Mouse (Mus musculus): ENCODE measurements around the gene Lrrc75b. TPM values are rescaled to one million over a fixed set of nuclear protein-coding genes. Genes with fewer than 3 reads are reported as not detected.
"Not testable (repeated sequence)": the region's sequence is repeated elsewhere in the genome, so short reads cannot be mapped to it uniquely, and the experiment has no call there.

The Lrrc75b gene
- polyA plus RNA-seq, 1 experiment from 2014 or later = 1.0 TPM

DNA sequence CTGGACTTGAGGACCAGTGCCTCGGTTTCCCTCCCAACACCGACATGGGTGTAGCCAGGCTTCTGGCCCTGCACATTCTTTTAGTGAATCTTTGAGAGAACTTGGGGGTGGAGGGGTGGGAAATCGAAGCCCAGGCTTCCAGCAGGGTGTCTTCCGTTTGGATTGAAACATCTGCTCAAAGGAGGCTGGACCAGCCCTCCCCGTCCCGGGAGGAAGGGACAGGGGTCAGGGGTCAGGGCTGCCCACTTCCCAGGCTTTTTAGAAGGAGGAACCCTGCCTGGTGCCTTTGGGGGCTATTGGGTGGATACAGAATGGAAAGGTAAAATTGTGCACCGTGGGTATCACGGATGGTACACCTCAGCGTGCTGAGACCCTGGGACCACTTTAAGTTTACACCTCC is 11.8 kb upstream of the Lrrc75b start:
- H3K4me1 ChIP-seq (ENCODE audit: control insufficient read depth, insufficient read depth, low read length) = peaks cover 8% of the 10 kb centered on the region
- H3K4me3 ChIP-seq (ENCODE audit: low read depth, low read length) = no peak overlapping the region
- H3K27me3 ChIP-seq (ENCODE audit: control insufficient read depth, insufficient read depth, low read length) = 0 out of 2 replicates have a peak, but pooled peaks cover 2% of the 10 kb centered on the region
- no peak overlapping the region for H3K4me2 ChIP-seq
- H3K9me3 ChIP-seq (replicated peaks; ENCODE audit: control insufficient read depth, low read length) = no peaks in the 10 kb centered on the region
- no peak for ATAC-seq (replicated peaks; ENCODE audit: insufficient number of reproducible peaks, low FRiP score, low TSS enrichment)
- H3K27ac ChIP-seq (ENCODE audit: low read depth, low read length) = no peak overlapping the region
- no peaks in the 10 kb centered on the region for H3K36me3 ChIP-seq (ENCODE audit: control insufficient read depth, insufficient read depth, low read length)
- 53% methylated on average over 9 of the region's 9 CpGs for WGBS (ENCODE audit: insufficient replicate concordance)
- H3K9ac ChIP-seq (ENCODE audit: low read depth, low read length) = no peak overlapping the region

DNA sequence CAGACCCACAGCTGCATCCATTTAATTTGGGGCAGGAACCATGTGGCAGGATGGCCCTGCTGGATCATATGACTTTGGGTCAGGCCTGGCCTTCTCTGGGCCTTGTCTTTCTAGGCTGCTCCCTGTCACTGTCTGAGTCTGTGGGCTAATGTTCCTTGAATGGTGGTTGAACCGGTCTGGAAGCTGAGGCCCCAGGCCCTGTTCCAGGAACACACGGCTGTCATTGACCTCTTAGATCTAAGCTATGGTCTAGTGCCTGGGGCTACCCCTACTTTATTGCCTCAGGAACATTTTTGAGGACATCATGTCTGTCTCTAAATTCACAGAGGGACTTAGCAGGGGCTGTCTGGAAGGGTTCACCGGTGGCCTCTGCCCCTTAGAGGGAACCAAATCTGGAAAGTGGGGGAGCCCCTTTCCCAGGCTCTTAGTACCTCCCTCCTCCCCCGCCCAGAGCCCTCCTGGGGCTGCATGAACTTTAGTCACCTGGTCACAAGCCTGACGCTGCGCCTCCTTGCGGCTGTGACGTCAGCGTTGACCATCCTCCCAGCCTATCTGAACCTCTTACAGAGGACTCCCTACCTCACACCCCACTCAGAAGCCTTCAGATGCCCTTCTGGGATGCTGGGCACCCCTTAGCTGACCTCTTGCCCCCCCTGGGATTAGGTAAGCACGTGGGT is 11.0 kb upstream of the Lrrc75b start:
- no peaks in the 10 kb centered on the region for H3K9me3 ChIP-seq (replicated peaks; ENCODE audit: control insufficient read depth, low read length)
- peaks cover 8% of the 10 kb centered on the region for H3K4me1 ChIP-seq (ENCODE audit: control insufficient read depth, insufficient read depth, low read length)
- no peak overlapping the region for H3K27ac ChIP-seq (ENCODE audit: low read depth, low read length)
- H3K36me3 ChIP-seq (ENCODE audit: control insufficient read depth, insufficient read depth, low read length) = no peaks in the 10 kb centered on the region
- H3K27me3 ChIP-seq (ENCODE audit: control insufficient read depth, insufficient read depth, low read length) = 0 out of 2 replicates have a peak, but pooled peaks cover 2% of the 10 kb centered on the region
- H3K9ac ChIP-seq (ENCODE audit: low read depth, low read length) = no peak overlapping the region
- WGBS (ENCODE audit: insufficient replicate concordance) = 24% methylated on average over 10 of the region's 10 CpGs
- H3K4me3 ChIP-seq (ENCODE audit: low read depth, low read length) = no peak overlapping the region
- no peak for ATAC-seq (replicated peaks; ENCODE audit: insufficient number of reproducible peaks, low FRiP score, low TSS enrichment)
- no peak overlapping the region for H3K4me2 ChIP-seq

DNA sequence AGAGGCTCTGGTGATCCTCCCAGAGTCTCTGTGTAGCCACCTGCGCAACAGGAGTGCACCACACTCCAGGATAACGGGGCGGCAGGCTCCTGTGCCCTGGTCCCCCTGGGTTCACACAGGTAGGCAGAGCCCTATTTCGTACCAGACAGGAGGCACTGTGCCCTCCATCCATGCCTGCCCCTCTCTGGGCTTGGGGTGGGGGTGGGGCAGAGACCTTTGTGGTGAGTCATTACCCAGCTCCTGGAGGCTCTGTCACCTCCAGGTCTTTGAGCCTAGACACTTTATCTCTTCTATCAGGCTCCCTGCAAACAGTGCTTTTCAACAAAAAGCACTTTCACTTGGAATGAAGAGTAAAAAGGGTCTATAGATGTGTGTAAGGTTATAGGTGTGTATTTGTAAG is 8.7 kb upstream of the Lrrc75b start:
- H3K27ac ChIP-seq (ENCODE audit: low read depth, low read length) = no peak overlapping the region
- H3K36me3 ChIP-seq (ENCODE audit: control insufficient read depth, insufficient read depth, low read length) = no peaks in the 10 kb centered on the region
- peaks cover 8% of the 10 kb centered on the region for H3K4me1 ChIP-seq (ENCODE audit: control insufficient read depth, insufficient read depth, low read length)
- H3K9ac ChIP-seq (ENCODE audit: low read depth, low read length) = no peak overlapping the region; the same call in 1 of the 2 replicates
- 0 out of 2 replicates have a peak, but pooled peaks cover 2% of the 10 kb centered on the region for H3K27me3 ChIP-seq (ENCODE audit: control insufficient read depth, insufficient read depth, low read length)
- 12% methylated on average over 4 of the region's 4 CpGs for WGBS (ENCODE audit: insufficient replicate concordance)
- H3K4me3 ChIP-seq (ENCODE audit: low read depth, low read length) = no peak overlapping the region
- no peak for ATAC-seq (replicated peaks; ENCODE audit: insufficient number of reproducible peaks, low FRiP score, low TSS enrichment)
- no peaks in the 10 kb centered on the region for H3K9me3 ChIP-seq (replicated peaks; ENCODE audit: control insufficient read depth, low read length)
- peak overlapping the region; percentile 37 for H3K4me2 ChIP-seq

DNA sequence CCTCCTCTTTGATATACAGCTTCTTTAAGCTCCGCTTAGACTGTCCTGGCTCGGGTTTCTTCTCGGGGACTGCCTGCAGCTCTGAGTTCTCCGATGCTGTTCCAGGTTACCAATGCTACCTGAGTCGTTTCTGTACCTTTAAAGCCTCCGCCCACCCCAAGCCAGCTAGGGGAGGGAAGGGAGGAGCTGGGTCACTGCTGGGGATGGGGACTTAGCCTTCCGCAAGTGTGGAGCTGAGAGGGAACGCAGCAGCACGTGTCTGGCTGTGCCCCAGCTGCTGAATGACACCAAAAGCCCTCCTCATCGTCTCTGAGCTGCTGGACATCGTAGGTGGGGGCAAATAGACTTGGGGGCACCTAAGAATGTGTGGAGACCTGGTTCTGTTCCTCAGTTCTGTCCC is 8.3 kb upstream of the Lrrc75b start:
- Histone ChIP-seq H3K27me3 (ENCODE audit: control insufficient read depth, insufficient read depth, low read length) (0 out of 2 replicates have a peak, but pooled peaks cover 2% of the 10 kb centered on the region), H3K36me3 (ENCODE audit: control insufficient read depth, insufficient read depth, low read length) (no peaks in the 10 kb centered on the region), H3K27ac (ENCODE audit: low read depth, low read length) (no peak overlapping the region), H3K4me2 (peak overlapping the region; percentile 37), H3K9ac (ENCODE audit: low read depth, low read length) (peak overlapping the region; percentile 43; the same call in 1 of the 2 replicates), H3K4me3 (ENCODE audit: low read depth, low read length) (no peak overlapping the region), H3K4me1 (ENCODE audit: control insufficient read depth, insufficient read depth, low read length) (peaks cover 8% of the 10 kb centered on the region), H3K9me3 (replicated peaks; ENCODE audit: control insufficient read depth, low read length) (no peaks in the 10 kb centered on the region)
- WGBS (ENCODE audit: insufficient replicate concordance) = 6% methylated on average over 11 of the region's 11 CpGs
- ATAC-seq (replicated peaks; ENCODE audit: insufficient number of reproducible peaks, low FRiP score, low TSS enrichment) = no peak

DNA sequence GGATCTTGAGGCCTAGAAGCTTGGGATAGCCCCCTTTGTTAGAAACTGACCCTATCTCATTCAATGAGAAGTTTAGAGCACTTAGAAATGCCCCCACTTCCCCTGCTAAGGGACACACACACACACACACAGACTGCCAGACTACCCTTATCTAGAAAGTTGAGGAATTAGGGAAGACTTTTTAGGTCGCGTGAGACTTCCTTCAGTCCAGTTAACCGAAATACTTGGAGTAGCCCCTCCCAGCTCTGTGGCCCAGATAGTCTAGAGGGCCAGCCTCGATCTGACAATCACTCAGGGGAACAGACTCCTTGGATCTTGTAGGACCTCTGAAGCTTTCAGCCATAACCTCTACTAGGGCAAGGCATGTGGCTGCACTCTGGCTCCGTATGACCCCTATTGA is 7.9 kb upstream of the Lrrc75b start:
- 16% methylated on average over 5 of the region's 5 CpGs for WGBS (ENCODE audit: insufficient replicate concordance)
- H3K9ac ChIP-seq (ENCODE audit: low read depth, low read length) = no peak overlapping the region
- H3K4me1 ChIP-seq (ENCODE audit: control insufficient read depth, insufficient read depth, low read length) = peaks cover 8% of the 10 kb centered on the region
- ATAC-seq (replicated peaks; ENCODE audit: insufficient number of reproducible peaks, low FRiP score, low TSS enrichment) = no peak
- H3K27me3 ChIP-seq (ENCODE audit: control insufficient read depth, insufficient read depth, low read length) = peaks cover 4% of the 10 kb centered on the region; the same call in 1 of the 2 replicates
- no peaks in the 10 kb centered on the region for H3K36me3 ChIP-seq (ENCODE audit: control insufficient read depth, insufficient read depth, low read length)
- peak overlapping the region; percentile 37 for H3K4me2 ChIP-seq
- H3K9me3 ChIP-seq (replicated peaks; ENCODE audit: control insufficient read depth, low read length) = no peaks in the 10 kb centered on the region
- H3K4me3 ChIP-seq (ENCODE audit: low read depth, low read length) = no peak overlapping the region
- H3K27ac ChIP-seq (ENCODE audit: low read depth, low read length) = no peak overlapping the region

DNA sequence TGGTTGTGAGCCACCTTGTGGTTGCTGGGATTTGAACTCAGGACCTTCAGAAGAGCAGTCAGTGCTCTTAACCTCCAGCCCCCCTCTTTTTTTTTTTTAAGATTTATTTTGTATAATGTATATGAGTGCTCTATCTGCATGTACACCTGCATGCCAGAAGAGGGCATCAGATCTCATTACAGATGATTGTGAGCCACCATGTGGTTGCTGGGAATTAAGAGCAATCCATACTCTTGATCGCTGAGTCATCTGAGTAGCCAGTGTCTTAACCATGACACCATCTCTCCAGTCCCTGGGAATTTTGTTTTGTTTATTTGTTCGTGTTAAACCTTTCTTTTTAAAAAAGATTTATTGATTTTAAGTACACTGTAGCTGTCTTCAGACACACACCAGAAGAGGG is 6.6 kb upstream of the Lrrc75b start:
- not testable (repeated sequence) for ATAC-seq (replicated peaks; ENCODE audit: insufficient number of reproducible peaks, low FRiP score, low TSS enrichment)
- 82% methylated on average over 2 of the region's 2 CpGs for WGBS (ENCODE audit: insufficient replicate concordance)

DNA sequence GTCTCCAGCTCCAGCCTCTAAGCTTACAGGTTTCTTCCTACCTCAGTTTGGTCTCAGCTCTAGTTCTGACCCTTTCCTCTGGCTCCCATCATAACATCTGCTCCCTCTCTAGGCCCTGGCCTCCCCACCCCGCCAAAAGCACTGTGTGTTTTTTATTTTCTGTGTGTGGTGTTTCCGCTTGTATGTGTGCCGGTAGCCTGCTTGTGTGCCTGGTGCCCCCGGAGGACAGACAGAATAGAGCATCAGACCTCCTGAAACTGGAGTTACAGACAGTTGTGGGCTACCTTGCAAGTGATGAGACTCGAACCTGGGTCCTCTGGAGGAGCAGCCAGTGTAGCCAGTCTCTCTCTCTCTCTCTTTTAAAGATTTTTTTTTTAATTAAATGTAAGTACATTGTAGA is 6.2 kb upstream of the Lrrc75b start:
- Histone ChIP-seq H3K27ac (ENCODE audit: low read depth, low read length) (no peak overlapping the region), H3K27me3 (ENCODE audit: control insufficient read depth, insufficient read depth, low read length) (peaks cover 14% of the 10 kb centered on the region), H3K4me3 (ENCODE audit: low read depth, low read length) (no peak overlapping the region), H3K4me1 (ENCODE audit: control insufficient read depth, insufficient read depth, low read length) (peaks cover 8% of the 10 kb centered on the region), H3K9me3 (replicated peaks; ENCODE audit: control insufficient read depth, low read length) (no peaks in the 10 kb centered on the region), H3K9ac (ENCODE audit: low read depth, low read length) (no peak overlapping the region), H3K36me3 (ENCODE audit: control insufficient read depth, insufficient read depth, low read length) (no peaks in the 10 kb centered on the region), H3K4me2 (no peak overlapping the region)
- WGBS (ENCODE audit: insufficient replicate concordance) = 82% methylated on average over 5 of the region's 5 CpGs
- ATAC-seq (replicated peaks; ENCODE audit: insufficient number of reproducible peaks, low FRiP score, low TSS enrichment) = no peak

More for the DNA sequence above, 6.6 kb upstream of the Lrrc75b start:
- not testable (repeated sequence) for H3K27ac ChIP-seq (ENCODE audit: low read depth, low read length); H3K36me3 ChIP-seq (ENCODE audit: control insufficient read depth, insufficient read depth, low read length); H3K4me3 ChIP-seq (ENCODE audit: low read depth, low read length); H3K27me3 ChIP-seq (ENCODE audit: control insufficient read depth, insufficient read depth, low read length); H3K9me3 ChIP-seq (replicated peaks; ENCODE audit: control insufficient read depth, low read length); H3K4me1 ChIP-seq (ENCODE audit: control insufficient read depth, insufficient read depth, low read length); H3K9ac ChIP-seq (ENCODE audit: low read depth, low read length); H3K4me2 ChIP-seq

DNA sequence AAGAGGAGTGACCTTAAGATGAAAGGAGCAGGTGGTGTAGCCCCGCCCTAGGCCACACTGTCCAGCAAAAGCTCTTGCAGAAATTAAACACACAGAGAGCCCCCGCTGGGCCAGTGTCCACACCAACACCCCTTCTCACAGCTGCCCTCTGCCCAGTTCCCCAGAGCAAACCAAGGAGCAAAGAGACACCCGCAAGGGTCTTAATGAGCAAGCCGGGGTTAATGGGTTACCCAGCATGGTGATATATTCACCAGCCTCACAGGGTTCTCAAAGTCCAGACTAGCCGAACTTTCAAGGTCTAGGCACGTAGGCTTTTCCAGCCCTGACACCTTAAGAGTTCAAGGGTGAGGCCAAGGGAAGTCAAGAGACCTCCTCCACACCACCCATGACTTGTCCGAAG is 5.8 kb upstream of the Lrrc75b start:
- peaks cover 18% of the 10 kb centered on the region for H3K27me3 ChIP-seq (ENCODE audit: control insufficient read depth, insufficient read depth, low read length)
- peaks cover 8% of the 10 kb centered on the region for H3K4me1 ChIP-seq (ENCODE audit: control insufficient read depth, insufficient read depth, low read length)
- H3K9ac ChIP-seq (ENCODE audit: low read depth, low read length) = no peak overlapping the region
- no peak for ATAC-seq (replicated peaks; ENCODE audit: insufficient number of reproducible peaks, low FRiP score, low TSS enrichment)
- no peaks in the 10 kb centered on the region for H3K9me3 ChIP-seq (replicated peaks; ENCODE audit: control insufficient read depth, low read length)
- H3K4me3 ChIP-seq (ENCODE audit: low read depth, low read length) = no peak overlapping the region
- no peaks in the 10 kb centered on the region for H3K36me3 ChIP-seq (ENCODE audit: control insufficient read depth, insufficient read depth, low read length)
- H3K27ac ChIP-seq (ENCODE audit: low read depth, low read length) = no peak overlapping the region
- no peak overlapping the region for H3K4me2 ChIP-seq
- 79% methylated on average over 7 of the region's 7 CpGs for WGBS (ENCODE audit: insufficient replicate concordance)

DNA sequence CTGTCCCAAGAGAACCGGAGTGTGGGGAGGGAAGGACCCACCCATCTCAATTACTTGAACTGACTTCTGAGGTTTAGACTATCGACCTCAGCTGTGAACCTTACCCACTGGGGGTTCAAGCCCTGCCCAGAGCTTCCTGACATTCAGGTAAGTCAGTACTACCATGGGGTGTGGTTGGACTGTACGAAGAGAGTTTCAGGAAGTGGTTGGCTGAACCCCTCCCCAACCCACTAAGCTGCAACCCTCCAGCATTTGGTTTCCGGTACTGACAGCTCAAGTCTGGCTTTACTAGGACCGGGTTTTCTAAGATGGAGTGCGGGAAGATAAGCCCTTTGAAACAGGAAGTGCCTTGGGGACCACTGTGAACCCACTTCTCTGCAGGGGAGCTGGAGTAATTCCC is 5.3 kb upstream of the Lrrc75b start:
- Histone ChIP-seq H3K9me3 (replicated peaks; ENCODE audit: control insufficient read depth, low read length) (no peaks in the 10 kb centered on the region), H3K4me3 (ENCODE audit: low read depth, low read length) (no peak overlapping the region), H3K27me3 (ENCODE audit: control insufficient read depth, insufficient read depth, low read length) (peaks cover 22% of the 10 kb centered on the region), H3K4me1 (ENCODE audit: control insufficient read depth, insufficient read depth, low read length) (peaks cover 8% of the 10 kb centered on the region), H3K9ac (ENCODE audit: low read depth, low read length) (no peak overlapping the region), H3K4me2 (no peak overlapping the region), H3K27ac (ENCODE audit: low read depth, low read length) (no peak overlapping the region), H3K36me3 (ENCODE audit: control insufficient read depth, insufficient read depth, low read length) (no peaks in the 10 kb centered on the region)
- no peak for ATAC-seq (replicated peaks; ENCODE audit: insufficient number of reproducible peaks, low FRiP score, low TSS enrichment)
- WGBS (ENCODE audit: insufficient replicate concordance) = 56% methylated on average over 6 of the region's 6 CpGs

Data from heart, embryonic 11.5 days (tissue).